Mouse (Mus musculus): ENCODE results near the gene Dchs1. TPM values are rescaled to one million over a fixed set of nuclear protein-coding genes. Genes with fewer than 3 reads are reported as not detected.
A peak's percentile ranks its signal among the peaks of the same experiment; 100 is the strongest.
"Not testable (repeated sequence)": the region's sequence is repeated elsewhere in the genome, so short reads cannot be mapped to it uniquely, and the experiment has no call there.

The Dchs1 gene
- polyA plus RNA-seq, 1 experiment from 2014 or later = 16.5 TPM

DNA sequence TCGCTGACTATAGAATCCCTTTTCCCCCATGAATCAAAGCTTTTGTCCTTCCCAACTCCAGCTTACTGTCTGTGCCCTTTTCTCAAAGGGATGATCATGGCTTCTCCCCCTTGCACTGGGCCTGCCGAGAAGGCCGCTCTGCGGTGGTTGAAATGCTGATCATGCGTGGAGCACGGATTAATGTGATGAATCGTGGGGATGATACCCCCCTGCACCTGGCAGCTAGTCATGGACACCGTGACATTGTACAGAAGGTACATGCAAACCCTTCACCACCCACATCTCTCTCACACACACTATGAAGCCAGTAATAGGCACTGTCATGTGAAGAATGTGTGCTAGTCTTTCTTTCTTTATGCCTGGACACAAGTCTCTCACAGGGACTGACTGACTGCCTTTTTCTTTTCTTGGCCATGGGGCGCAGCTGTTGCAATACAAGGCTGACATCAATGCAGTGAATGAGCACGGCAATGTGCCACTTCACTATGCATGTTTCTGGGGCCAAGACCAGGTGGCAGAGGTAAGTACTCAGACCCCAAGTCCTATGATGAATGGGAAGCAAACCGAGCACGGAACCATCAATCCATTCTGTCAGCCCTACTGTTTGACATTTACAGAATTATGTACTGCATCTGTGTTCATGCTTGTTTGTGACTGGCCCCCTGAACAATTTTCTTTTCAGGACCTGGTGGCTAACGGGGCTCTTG is 47.2 kb downstream of the Dchs1 start:
- Histone ChIP-seq H3K36me3 (ENCODE audit: poor library complexity, severe bottlenecking) (peaks cover 34% of the 10 kb centered on the region), H3K4me2 (no peak overlapping the region), H3K27me3 (no peaks in the 10 kb centered on the region), H3K27ac (no peak overlapping the region), H3K4me1 (peaks cover 38% of the 10 kb centered on the region), H3K9me3 (replicated peaks) (no peaks in the 10 kb centered on the region), H3K9ac (no peak overlapping the region), H3K4me3 (no peak overlapping the region)
- 85% methylated on average over 13 of the region's 13 CpGs for WGBS
- no peak for ATAC-seq

DNA sequence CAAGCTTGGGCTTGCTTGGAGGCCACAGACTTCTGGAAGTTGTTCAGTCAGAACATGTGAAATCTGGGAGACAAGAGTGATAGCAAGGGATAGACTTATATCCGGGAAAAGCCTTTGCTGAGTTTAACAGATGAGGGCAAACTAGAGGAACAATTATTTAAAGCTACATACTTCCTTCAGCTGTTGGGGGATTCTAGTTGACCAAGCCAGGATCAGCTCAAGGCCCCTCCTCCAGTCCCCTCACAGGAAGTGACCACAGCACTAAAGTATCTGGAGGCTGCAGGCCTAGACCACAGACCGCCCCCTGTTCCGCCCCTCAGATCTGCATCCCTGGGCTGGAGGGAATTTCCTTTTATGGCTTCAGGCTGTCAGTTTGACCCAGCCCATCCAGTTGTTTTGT is 48.5 kb downstream of the Dchs1 start:
- Histone ChIP-seq H3K27ac (no peak overlapping the region), H3K4me2 (no peak overlapping the region), H3K36me3 (ENCODE audit: poor library complexity, severe bottlenecking) (peaks cover 43% of the 10 kb centered on the region), H3K27me3 (no peaks in the 10 kb centered on the region), H3K4me1 (peaks cover 40% of the 10 kb centered on the region), H3K4me3 (no peak overlapping the region), H3K9ac (no peak overlapping the region), H3K9me3 (replicated peaks) (no peaks in the 10 kb centered on the region)
- WGBS = 31% methylated on average over 3 of the region's 3 CpGs
- ATAC-seq = no peak

DNA sequence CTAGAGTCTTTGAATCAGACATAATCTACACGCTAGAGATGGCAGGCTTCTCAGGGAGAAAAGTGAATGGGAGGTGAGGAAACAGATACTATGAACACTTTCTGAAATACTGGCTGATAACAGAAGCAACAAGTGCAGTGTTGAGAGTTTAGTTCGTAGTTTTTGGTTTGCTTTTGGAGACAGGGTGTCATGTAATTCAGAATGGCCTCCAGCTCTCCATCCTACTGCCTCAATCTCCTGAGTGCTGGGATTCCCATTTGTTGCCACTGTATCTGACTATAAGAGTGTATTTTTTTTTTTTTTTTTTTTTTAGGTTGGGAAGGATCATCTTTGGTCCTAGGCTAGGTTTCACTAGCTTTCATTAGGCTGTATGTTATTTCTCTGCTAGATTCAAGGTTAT is 49.2 kb downstream of the Dchs1 start:
- H3K9me3 ChIP-seq (replicated peaks) = no peaks in the 10 kb centered on the region
- H3K9ac ChIP-seq = 0 out of 2 replicates have a peak overlapping the region, but pooled peaks have one; percentile 12
- no peak overlapping the region for H3K27ac ChIP-seq
- 84% methylated on average over 2 of the region's 2 CpGs for WGBS
- no peak for ATAC-seq
- no peaks in the 10 kb centered on the region for H3K27me3 ChIP-seq
- peaks cover 34% of the 10 kb centered on the region for H3K4me1 ChIP-seq
- peaks cover 50% of the 10 kb centered on the region for H3K36me3 ChIP-seq (ENCODE audit: poor library complexity, severe bottlenecking)
- H3K4me2 ChIP-seq = peak overlapping the region; percentile 33; the same call in 1 of the 2 replicates
- no peak overlapping the region for H3K4me3 ChIP-seq

DNA sequence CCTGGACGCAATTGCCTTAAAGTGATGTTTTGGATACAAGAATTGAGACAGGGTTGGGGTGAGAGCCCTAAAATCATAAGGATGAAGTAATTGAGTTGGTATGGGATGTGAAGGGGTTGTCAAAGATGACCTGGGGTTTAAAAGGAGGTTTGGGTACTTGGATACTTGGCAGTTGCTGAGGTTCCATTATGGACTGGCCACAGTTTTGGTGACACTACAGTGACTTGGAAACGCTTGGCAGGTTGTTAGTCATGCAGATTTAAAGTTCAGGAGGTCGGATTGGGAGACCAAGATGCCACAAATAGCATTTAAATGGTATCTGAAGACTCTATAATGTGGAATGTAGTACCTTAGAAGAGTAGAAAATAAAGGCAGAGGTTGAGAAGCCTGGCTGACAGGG is 49.8 kb downstream of the Dchs1 start:
- no peak overlapping the region for H3K27ac ChIP-seq
- ATAC-seq = no peak
- no peaks in the 10 kb centered on the region for H3K9me3 ChIP-seq (replicated peaks)
- H3K36me3 ChIP-seq (ENCODE audit: poor library complexity, severe bottlenecking) = peaks cover 52% of the 10 kb centered on the region
- H3K27me3 ChIP-seq = no peaks in the 10 kb centered on the region
- peaks cover 30% of the 10 kb centered on the region for H3K4me1 ChIP-seq
- 44% methylated on average over 3 of the region's 3 CpGs for WGBS
- peak overlapping the region; percentile 86 for H3K9ac ChIP-seq
- peak overlapping the region; percentile 95 for H3K4me2 ChIP-seq
- H3K4me3 ChIP-seq = peak overlapping the region; percentile 82

DNA sequence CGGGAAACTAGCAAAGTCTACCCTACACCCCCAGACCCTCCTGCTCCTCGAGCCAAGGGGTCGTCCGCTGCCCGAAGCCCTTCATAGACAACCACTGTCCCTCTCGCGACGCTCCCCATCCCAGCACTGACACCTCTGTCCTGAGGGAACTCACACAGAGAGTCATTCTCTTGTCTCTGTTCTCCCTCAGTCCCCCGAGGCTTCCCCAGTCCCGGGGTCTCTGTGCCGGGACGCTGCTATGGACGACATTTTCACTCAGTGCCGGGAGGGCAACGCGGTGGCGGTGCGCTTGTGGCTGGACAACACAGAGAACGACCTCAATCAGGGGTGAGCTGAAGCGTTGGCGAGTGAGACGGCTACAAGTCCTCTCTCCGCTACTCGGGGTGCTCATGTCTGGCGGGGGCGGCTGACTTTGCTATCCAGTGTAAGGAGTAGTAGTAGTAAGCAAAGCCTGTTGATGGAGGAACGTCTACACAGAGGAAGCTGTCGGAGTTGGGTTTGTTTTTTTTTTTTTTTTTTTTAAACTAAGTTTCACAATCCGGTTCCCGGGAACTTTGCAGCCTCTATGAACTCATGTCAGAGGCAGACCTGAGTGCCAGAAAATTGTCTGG is 50.4 kb downstream of the Dchs1 start, which contains the start of gene Rrp8:
TSS of gene Rrp8 (minus strand) at position 475 of the 611 bp plus-strand sequence.
- WGBS = under 1% methylated on average over 30 of the region's 30 CpGs
- H3K36me3 ChIP-seq (ENCODE audit: poor library complexity, severe bottlenecking) = peaks cover 52% of the 10 kb centered on the region
- H3K27ac ChIP-seq = peak within 1 kb of the TSS; percentile 70

DNA sequence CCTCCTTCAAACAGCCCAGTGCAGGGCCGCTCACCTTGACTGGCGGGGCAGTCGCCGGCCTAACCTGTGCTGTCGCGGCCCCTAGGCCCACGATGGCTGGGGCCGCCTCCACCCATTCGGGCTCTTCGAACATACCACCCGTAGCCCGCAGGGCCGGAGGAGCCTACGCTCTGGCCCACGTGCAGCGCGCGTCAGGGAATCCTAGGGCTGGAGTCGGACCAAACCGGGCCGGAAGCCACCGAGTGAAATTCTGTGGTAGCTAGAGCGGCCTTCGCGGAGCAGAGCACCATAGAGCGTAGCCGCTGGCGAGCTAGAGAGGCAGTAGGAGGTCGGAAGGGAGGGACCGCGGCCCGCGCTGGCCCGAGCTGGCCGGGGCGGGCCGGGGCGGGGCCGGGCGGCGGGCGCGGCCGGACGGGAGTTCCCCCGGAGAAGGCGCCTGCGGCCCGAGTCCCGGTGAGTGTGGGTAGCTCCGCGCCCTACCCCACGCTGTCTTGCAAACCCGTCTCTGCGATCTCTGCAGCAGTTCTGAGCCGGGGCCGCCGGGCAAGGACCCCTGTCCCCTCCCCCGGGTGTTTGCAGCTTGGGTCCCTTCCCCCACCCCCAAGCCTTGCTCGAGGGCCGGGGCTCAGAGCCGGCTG is 51.1 kb downstream of the Dchs1 start, which contains the start of gene Ilk:
TSS of gene Ilk (plus strand) at position 329 of the 638 bp plus-strand sequence.
- peak; percentile 97 for ATAC-seq
- Histone ChIP-seq H3K9me3 (replicated peaks) (no peaks in the 10 kb centered on the region), H3K4me1 (peaks cover 30% of the 10 kb centered on the region), H3K36me3 (ENCODE audit: poor library complexity, severe bottlenecking) (peaks cover 52% of the 10 kb centered on the region), H3K4me3 (peak within 1 kb of the TSS; percentile 82), H3K27me3 (no peaks in the 10 kb centered on the region), H3K27ac (peak within 1 kb of the TSS; percentile 70), H3K4me2 (peak within 1 kb of the TSS; percentile 95), H3K9ac (peak within 1 kb of the TSS; percentile 86)
- under 1% methylated on average over 45 of the region's 62 CpGs for WGBS

More for the DNA sequence above, 50.4 kb downstream of the Dchs1 start, which contains the start of gene Rrp8:
- Histone ChIP-seq H3K4me1 (peaks cover 30% of the 10 kb centered on the region), H3K4me2 (peak within 1 kb of the TSS; percentile 95), H3K4me3 (peak within 1 kb of the TSS; percentile 82), H3K27me3 (no peaks in the 10 kb centered on the region), H3K9me3 (replicated peaks) (no peaks in the 10 kb centered on the region), H3K9ac (peak within 1 kb of the TSS; percentile 86)
- no peak; the same call in 1 of the 2 replicates for ATAC-seq

DNA sequence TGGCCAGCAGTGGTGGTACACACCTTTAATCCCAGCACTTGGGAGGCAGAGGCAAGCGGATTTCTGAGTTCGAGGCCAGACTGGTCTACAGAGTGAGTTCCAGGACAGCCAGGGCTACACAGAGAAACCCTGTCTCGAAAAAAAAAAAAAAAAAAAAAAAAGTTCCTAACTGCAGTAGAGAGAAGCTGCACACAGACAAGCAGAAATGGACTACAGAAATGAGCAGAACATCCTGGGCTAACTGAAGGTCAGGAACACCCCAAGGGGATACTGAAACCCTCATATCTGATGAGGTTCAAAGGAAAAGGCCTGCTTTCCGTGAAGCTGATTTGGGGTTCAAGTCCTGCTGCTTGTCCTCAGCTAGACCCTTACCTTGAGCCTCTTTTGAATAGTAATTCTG is 52.0 kb downstream of the Dchs1 start:
- ATAC-seq; H3K27ac ChIP-seq; H3K27me3 ChIP-seq; H3K9me3 ChIP-seq (replicated peaks): not testable (repeated sequence)
- peak overlapping the region; percentile 82 for H3K4me3 ChIP-seq
- peak overlapping the region; percentile 86 for H3K9ac ChIP-seq
- H3K36me3 ChIP-seq (ENCODE audit: poor library complexity, severe bottlenecking) = peaks cover 52% of the 10 kb centered on the region
- 54% methylated on average over 4 of the region's 4 CpGs for WGBS
- peaks cover 30% of the 10 kb centered on the region for H3K4me1 ChIP-seq
- peak overlapping the region; percentile 95 for H3K4me2 ChIP-seq

DNA sequence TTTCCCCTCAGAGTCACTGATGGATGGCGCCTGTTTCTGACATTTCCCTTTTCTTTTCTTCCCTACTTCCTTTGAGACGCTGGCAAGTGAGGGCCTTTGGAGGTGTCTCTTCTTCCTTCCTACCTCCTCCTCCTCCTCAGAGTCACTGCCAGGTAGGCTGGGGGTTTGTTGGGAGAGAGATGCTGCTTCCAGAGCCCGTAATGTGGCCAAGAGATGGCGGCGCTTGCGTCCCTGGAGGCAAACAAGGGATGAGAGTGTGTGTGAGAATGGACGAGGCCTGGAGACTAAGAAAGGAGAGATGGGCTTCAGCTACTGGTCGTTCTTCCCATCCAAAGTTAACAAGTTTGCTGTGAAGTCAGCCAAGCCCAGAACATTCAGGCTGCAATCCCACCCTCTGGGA is 52.6 kb downstream of the Dchs1 start:
- peaks cover 50% of the 10 kb centered on the region for H3K36me3 ChIP-seq (ENCODE audit: poor library complexity, severe bottlenecking)
- no peak overlapping the region for H3K9ac ChIP-seq
- no peaks in the 10 kb centered on the region for H3K27me3 ChIP-seq
- H3K4me2 ChIP-seq = peak overlapping the region; percentile 95; the same call in 1 of the 2 replicates
- H3K9me3 ChIP-seq (replicated peaks) = no peaks in the 10 kb centered on the region
- no peak for ATAC-seq
- H3K27ac ChIP-seq = no peak overlapping the region
- H3K4me3 ChIP-seq = no peak overlapping the region
- H3K4me1 ChIP-seq = peaks cover 30% of the 10 kb centered on the region
- WGBS = 91% methylated on average over 8 of the region's 8 CpGs

DNA sequence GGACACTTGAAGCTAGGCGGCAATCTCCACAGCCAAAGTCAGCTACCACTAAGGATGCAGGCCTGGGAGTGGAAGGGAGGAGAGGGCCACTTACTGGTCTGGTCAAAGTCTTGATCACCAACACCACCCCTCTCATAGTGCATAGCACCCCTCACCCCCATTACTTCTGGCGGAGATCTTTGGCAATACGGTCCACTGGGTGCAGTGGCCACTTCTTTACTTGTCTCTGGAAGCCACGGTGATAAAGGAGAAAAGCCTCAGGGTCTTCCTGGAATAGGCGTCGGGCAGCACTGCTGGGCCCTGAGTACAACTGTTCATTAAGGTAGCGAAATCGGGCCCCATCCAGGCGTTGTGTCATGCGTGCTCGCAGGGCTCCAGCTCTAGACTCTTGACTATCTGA is 53.6 kb downstream of the Dchs1 start:
- WGBS = 94% methylated on average over 11 of the region's 11 CpGs
- H3K4me1 ChIP-seq = peaks cover 36% of the 10 kb centered on the region
- H3K27ac ChIP-seq = no peak overlapping the region
- H3K4me3 ChIP-seq = no peak overlapping the region
- H3K9ac ChIP-seq = no peak overlapping the region
- H3K27me3 ChIP-seq = no peaks in the 10 kb centered on the region
- H3K4me2 ChIP-seq = no peak overlapping the region
- ATAC-seq = no peak
- peaks cover 54% of the 10 kb centered on the region for H3K36me3 ChIP-seq (ENCODE audit: poor library complexity, severe bottlenecking)
- H3K9me3 ChIP-seq (replicated peaks) = no peaks in the 10 kb centered on the region

DNA sequence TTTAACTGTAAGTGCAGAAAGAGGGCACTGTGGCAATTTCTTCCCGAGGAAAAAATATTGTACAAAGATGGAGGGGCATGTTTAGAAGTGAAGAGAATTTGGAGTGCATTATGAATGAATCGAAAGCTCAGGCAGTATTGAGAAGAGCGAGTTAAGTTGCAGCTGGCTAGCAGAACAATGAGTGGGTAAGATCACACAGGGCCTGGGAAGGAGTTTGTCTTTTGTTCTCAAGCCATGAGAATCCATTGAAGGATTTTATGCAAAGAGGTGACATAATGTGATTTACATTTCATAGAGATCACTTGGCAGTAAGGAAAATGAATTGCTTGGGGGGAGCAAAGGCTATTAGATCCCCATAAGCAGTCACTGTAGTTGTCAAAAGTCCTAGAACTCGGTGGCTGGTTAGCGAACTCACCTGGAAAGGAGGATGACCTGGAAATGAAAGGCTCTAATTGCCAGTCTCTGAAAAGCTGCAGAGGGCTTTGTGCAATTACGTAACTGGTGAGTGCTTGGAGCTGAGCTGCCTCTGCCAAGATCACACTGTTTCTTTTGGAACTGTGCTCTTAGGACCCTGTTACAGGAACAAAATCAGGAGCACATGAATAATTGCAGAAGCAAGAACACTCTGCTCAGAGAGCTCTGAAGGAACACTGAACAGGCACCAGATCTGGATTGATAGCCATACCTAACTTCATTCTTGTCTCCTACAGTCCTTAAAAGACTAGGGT is 58.6 kb downstream of the Dchs1 start:
- 28% methylated on average over 6 of the region's 6 CpGs for WGBS
- Histone ChIP-seq H3K4me1 (peaks cover 17% of the 10 kb centered on the region; the same call in 1 of the 2 replicates), H3K9ac (peak overlapping the region; percentile 22), H3K4me3 (no peak overlapping the region), H3K9me3 (replicated peaks) (no peaks in the 10 kb centered on the region), H3K27ac (peak overlapping the region; percentile 73), H3K27me3 (no peaks in the 10 kb centered on the region), H3K36me3 (ENCODE audit: poor library complexity, severe bottlenecking) (peaks cover 44% of the 10 kb centered on the region), H3K4me2 (no peak overlapping the region)
- ATAC-seq = peak; percentile 70

DNA sequence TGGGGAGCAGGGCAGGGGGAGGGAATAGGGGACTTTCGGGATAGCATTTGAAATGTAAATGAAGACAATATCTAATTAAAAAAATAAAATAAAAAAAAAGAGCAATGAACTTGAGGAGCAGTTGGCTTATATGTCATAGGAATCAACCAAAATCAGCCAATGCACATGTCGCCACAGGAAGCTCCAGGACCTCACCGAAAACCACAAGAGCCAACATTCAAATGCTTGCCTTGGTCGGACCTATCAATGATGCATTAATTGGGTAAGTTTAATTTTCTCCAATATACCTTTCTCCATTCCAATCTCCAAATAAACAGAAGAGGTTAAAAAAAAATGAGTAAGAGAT is 60.5 kb downstream of the Dchs1 start:
- Histone ChIP-seq H3K9ac (no peak overlapping the region), H3K4me3 (no peak overlapping the region), H3K9me3 (replicated peaks) (no peaks in the 10 kb centered on the region), H3K36me3 (ENCODE audit: poor library complexity, severe bottlenecking) (peaks cover 24% of the 10 kb centered on the region), H3K4me2 (no peak overlapping the region), H3K4me1 (peaks cover 17% of the 10 kb centered on the region; the same call in 1 of the 2 replicates), H3K27ac (no peak overlapping the region), H3K27me3 (no peaks in the 10 kb centered on the region)
- 91% methylated on average over 4 of the region's 4 CpGs for WGBS
- no peak for ATAC-seq
